Mouse (Mus musculus): ENCODE results near the gene Sept11. TPM values are rescaled to one million over a fixed set of nuclear protein-coding genes. Genes with fewer than 3 reads are reported as not detected.
A peak's percentile ranks its signal among the peaks of the same experiment; 100 is the strongest.

Sept11 gene
- total RNA-seq (2012; rRNA removed) = 34.9 and 46.7 TPM in 2 replicates
- polyA plus RNA-seq (2012; ENCODE audit: insufficient read depth in 1 of 2, insufficient read length in 2 of 2, low read depth in 1 of 2, low replicate concordance in 2 of 2, missing spikeins in 1 of 2) = 100 to 1,000 TPM in 1 of 2 experiments, 10 to 100 TPM in 1; 87.2 to 245 TPM

DNA sequence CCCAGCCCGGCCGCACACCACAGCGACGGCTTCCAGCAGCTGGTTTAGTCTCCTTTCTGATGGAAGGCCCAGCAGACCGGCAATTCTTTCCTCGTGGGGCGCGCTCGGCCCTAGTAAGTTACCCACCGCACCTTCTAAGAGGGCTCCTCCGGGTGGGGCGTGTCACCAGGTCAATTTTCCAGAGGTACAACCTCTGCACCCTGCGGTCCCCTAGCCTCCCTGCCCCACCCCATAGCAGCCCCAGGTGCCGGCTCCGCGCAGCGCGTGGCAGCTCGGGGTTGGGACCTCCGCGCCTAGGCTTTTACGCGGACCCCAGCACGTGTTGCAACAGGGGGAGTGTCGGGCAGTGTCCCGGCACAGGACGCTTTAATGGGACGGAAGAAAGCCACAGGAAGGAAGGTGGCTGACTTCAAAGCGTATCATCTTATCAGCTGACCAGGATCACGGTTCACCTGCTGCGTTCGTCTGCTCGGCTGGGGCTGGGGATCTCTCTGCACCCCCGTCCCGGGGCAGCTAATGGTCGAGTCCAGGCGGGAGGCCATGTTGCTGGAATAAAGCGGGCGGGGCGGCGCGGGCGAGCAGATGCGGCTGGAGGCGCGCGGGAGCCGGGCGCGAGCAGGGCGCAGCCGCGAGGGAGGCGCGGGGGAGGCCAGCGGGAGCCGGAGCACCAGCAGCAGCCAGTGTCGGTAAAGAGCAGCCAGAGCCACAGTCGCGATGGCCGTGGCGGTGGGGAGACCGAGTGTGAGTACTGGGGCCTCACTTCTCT is at the start of gene Sept11:
Gene Sept11, plus strand, starts transcription at position 581 of the 766 bp plus-strand sequence.
- peaks cover 48% of the 10 kb centered on the region for H3K79me2 ChIP-seq (ENCODE audit: control insufficient read depth, insufficient read depth, low read length, poor library complexity)
- H3K27ac ChIP-seq (ENCODE audit: control insufficient read depth, low read depth, low read length) = peak within 1 kb of the TSS; percentile 75
- peaks cover 0 to 20% of the 10 kb centered on the region in 2 experiments; a peak in 2 of 4 replicates for H3K36me3 ChIP-seq (ENCODE audit: control insufficient read depth in 1 of 2, insufficient read depth in 2 of 2, low read length in 2 of 2)
- peak; percentile 92 for DNase-seq (ENCODE audit: low read depth, low spot score)
- TF ChIP-seq MXI1 (IDR thresholded peaks at IDR 0.05; ENCODE audit: low read depth, low read length) (peak; percentile 84), UBTF (IDR thresholded peaks at IDR 0.05; ENCODE audit: borderline replicate concordance, insufficient read depth, low read depth, low read length) (0 out of 2 replicates have a peak, but pooled peaks have one; percentile 17), TCF12 (IDR thresholded peaks at IDR 0.05; ENCODE audit: low read depth, low read length) (peak; percentile 27; the same call in 1 of the 2 replicates), HCFC1 (IDR thresholded peaks at IDR 0.05; ENCODE audit: low read depth, low read length) (peak; percentile 61; the same call in 1 of the 2 replicates), GATA1 (IDR thresholded peaks at IDR 0.05; ENCODE audit: low read depth, low read length) (no peak), CTCF (IDR thresholded peaks at IDR 0.05 in 2 of 3, conservative IDR thresholded peaks at IDR 0.05 in 1 of 3; ENCODE audit: control insufficient read depth in 1 of 3, insufficient read depth in 1 of 3, low read depth in 2 of 3, low read length in 3 of 3, poor library complexity in 1 of 3, severe bottlenecking in 1 of 3) (no peak), TAL1 (IDR thresholded peaks at IDR 0.05; ENCODE audit: low read length) (no peak), POLR2AphosphoS2 (IDR thresholded peaks at IDR 0.05; ENCODE audit: low read length) (peak; percentile 68; the same call in 1 of the 2 replicates), MYC (IDR thresholded peaks at IDR 0.05; ENCODE audit: low read depth, low read length) (peak; percentile 60), ZKSCAN1 (IDR thresholded peaks at IDR 0.05; ENCODE audit: low read depth, low read length) (no peak), ZC3H11A (IDR thresholded peaks at IDR 0.05; ENCODE audit: low read depth, low read length) (no peak), MEF2A (IDR thresholded peaks at IDR 0.05; ENCODE audit: extremely low read depth, insufficient replicate concordance, low read depth, low read length, poor library complexity, severe bottlenecking) (no peak), RAD21 (IDR thresholded peaks at IDR 0.05; ENCODE audit: low read depth, low read length) (no peak), E2F4 (IDR thresholded peaks at IDR 0.05; ENCODE audit: borderline replicate concordance, low read depth, low read length) (no peak), MAZ (IDR thresholded peaks at IDR 0.05; ENCODE audit: low read depth, low read length) (peak; percentile 91; the same call in 1 of the 2 replicates), USF2 (IDR thresholded peaks at IDR 0.05; ENCODE audit: borderline replicate concordance in 1 of 2, insufficient read depth in 1 of 2, low read depth in 1 of 2, low read length in 2 of 2) (no peak), POLR2AphosphoS5 (IDR thresholded peaks at IDR 0.05; ENCODE audit: borderline replicate concordance, low read depth, low read length) (0 out of 2 replicates have a peak, but pooled peaks have one; percentile 42), SMC3 (IDR thresholded peaks at IDR 0.05; ENCODE audit: low read depth, low read length) (no peak), JUND (IDR thresholded peaks at IDR 0.05; ENCODE audit: low read depth, low read length) (no peak), ELF1 (IDR thresholded peaks at IDR 0.05; ENCODE audit: low read depth, low read length) (no peak), MAX (IDR thresholded peaks at IDR 0.05; ENCODE audit: low read length) (peak; percentile 75), NRF1 (IDR thresholded peaks at IDR 0.05; ENCODE audit: insufficient read depth, low read depth, low read length, poor library complexity, severe bottlenecking) (peak; percentile 62), POLR2A (IDR thresholded peaks at IDR 0.05; ENCODE audit: control insufficient read depth in 1 of 2, insufficient read depth in 1 of 2, low read depth in 1 of 2, low read length in 2 of 2, poor library complexity in 1 of 2) (peak; percentile 68 to 84), TBP (IDR thresholded peaks at IDR 0.05; ENCODE audit: low read depth, low read length) (peak; percentile 78), CHD1 (IDR thresholded peaks at IDR 0.05; ENCODE audit: low read depth, low read length) (peak; percentile 100), USF1 (IDR thresholded peaks at IDR 0.05; ENCODE audit: low read depth, low read length) (peak; percentile 61), NELFE (IDR thresholded peaks at IDR 0.05; ENCODE audit: low read depth, low read length) (peak; percentile 89), KAT2A (conservative IDR thresholded peaks at IDR 0.05; ENCODE audit: low read depth, low read length) (no peak), SIN3A (IDR thresholded peaks at IDR 0.05; ENCODE audit: low read length) (peak; percentile 83), ZMIZ1 (IDR thresholded peaks at IDR 0.05; ENCODE audit: low read depth, low read length) (peak; percentile 84; the same call in 1 of the 2 replicates)
- H3K4me3 ChIP-seq (ENCODE audit: control insufficient read depth in 1 of 2, insufficient read depth in 1 of 2, low read depth in 2 of 2, low read length in 2 of 2) = peak within 1 kb of the TSS; percentile 95 to 99
- no peaks in the 10 kb centered on the region for H3K9me3 ChIP-seq (replicated peaks; ENCODE audit: insufficient read depth, low read length)
- H3K4me1 ChIP-seq (ENCODE audit: control insufficient read depth in 1 of 2, insufficient read depth in 2 of 2, low read length in 2 of 2) = peaks cover 0 to 22% of the 10 kb centered on the region in 2 experiments; a peak in 2 of 4 replicates
- H3K27me3 ChIP-seq (ENCODE audit: control insufficient read depth in 1 of 2, insufficient read depth in 2 of 2, low read length in 2 of 2) = no peaks in the 10 kb centered on the region
- H3K9ac ChIP-seq (ENCODE audit: control insufficient read depth, low read depth, low read length, poor library complexity, severe bottlenecking) = peak within 1 kb of the TSS; percentile 96

Data from MEL (cell line).